Mouse (Mus musculus) brain, adult 2 months (tissue): ENCODE measurements around the gene Traf3ip2.

Source experiments
- DNase-seq: peaks from one replicate; pipeline ENCODE4 v3.0.0; 2011; ENCODE audit warnings: low read depth, low spot score

The Traf3ip2 gene

GRCm38 (mm10) chr10:39633379-39633778 is 20.6 kb downstream of the Traf3ip2 start:
- DNase-seq = no peak

DNA sequence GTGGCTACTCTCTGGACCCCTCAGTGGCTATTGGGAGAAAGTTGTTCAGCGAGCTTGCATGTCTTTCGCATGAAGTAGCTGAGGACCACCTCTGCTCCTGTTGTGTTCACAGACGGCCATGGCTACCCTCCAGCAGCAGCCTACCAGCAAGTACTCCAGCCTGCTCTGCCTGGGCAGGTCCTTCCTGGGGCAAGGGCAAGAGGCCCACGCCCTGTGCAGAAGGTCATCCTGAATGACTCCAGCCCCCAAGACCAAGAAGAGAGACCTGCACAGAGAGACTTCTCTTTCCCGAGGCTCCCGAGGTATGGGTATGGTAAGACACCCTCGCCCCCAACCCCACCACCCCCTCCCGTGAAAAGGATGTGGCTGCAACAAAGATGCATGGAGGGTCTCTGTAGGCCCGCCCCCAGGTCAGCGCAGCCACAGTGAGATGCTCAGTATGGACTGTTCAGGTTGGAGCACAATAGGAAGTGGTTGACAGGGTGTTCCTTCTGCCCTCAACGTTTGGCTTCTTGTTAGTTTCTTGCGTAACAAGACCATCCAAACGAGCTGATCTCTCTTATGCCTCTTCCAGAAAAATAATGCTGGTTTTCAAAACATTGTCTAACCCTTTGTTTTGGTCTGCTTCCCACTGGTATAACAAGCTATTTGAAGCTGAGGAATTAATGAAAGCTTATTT is 21.8 kb downstream of the Traf3ip2 start:
- DNase-seq = no peak

GRCm38 (mm10) chr10:39638862-39639261 is 26.1 kb downstream of the Traf3ip2 start:
- DNase-seq = no peak

DNA sequence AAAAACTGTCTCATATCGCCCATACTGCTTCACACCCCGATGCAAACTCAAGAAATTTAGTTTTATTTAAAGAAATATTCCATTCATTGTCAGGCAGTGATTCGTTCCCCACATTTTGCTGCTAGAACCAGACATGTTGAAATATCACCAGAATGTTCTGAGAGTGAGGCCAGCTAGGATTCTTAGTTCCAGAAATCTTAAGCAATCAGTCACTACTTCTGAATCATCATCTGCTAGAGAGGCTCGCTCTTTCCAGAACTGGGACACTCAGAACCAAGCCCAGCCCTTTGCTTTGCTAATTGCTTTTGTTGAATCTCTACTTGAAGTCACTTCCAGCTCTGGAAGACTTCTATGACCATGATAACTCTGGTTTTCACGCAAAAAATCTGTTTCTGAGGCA is 27.0 kb downstream of the Traf3ip2 start:
- peak; percentile 54 for DNase-seq

GRCm38 (mm10) chr10:39640817-39641226 is 28.1 kb downstream of the Traf3ip2 start:
- peak; percentile 32 for DNase-seq

DNA sequence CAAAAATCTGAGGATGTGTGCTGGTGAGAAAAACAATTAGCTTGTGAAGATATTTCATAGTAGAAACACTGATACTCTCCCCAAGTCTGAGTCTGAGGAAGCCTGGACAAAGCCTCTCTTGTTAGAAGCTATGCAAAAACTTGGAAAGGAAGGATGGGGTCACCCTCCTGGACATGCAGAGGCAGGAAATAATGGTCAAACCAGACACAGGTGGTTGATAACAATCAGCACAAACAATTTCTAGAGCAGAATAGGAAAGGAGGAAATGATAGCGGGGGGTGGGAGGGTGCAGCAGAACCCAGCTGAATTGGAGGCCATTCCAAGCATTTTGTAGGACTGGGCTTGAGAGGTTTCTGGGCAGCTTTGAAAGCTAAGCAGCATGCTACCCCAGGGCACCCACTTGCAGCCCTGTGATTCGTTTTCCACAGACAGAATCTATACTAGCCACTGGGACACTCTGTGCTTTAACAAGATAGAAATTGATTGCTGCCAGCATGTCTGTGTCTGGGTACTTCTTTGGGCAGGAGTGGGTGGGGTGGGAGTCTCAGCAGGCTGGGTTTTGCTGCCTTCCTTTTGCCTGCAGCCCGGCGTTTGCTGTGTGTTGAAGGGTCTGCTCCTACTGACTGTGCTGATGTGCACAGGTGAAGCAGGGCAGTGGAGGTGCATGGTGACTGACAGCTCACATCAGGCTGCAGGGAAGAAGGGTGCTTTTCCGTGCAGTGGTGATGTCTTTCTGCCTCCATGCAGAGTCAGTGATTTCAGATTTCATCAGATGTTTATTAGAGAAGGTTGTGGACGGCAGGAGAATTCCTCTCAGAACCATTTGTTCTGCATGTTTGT is 33.3 kb downstream of the Traf3ip2 start:
- peak; percentile 18 for DNase-seq

- peak; percentile 88 for DNase-seq
These were observed 33.9 kb downstream of the Traf3ip2 start for GRCm38 (mm10) chr10:39646629-39647019.

DNA sequence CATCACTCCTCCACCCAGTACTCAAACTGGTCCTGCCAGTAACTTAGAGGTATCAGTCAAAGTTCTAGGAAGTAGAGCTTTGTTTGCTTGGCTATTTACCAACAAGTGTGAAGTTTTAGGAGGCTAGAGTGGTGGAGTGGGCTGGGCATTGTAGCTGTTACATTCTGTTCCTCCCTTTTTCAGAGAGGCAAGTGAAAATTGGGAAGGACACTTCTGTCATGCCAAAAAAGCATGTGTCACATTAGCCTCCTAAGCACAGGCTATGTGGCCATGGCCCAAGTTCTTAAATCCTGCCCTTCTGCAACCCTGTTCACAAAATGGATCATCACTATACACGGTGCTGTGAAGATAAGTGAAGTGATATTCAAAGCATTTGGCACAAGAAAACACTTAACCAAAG is 34.4 kb downstream of the Traf3ip2 start:
- DNase-seq = peak; percentile 39

GRCm38 (mm10) chr10:39648278-39648677 is 35.5 kb downstream of the Traf3ip2 start:
- peak; percentile 96 for DNase-seq

DNA sequence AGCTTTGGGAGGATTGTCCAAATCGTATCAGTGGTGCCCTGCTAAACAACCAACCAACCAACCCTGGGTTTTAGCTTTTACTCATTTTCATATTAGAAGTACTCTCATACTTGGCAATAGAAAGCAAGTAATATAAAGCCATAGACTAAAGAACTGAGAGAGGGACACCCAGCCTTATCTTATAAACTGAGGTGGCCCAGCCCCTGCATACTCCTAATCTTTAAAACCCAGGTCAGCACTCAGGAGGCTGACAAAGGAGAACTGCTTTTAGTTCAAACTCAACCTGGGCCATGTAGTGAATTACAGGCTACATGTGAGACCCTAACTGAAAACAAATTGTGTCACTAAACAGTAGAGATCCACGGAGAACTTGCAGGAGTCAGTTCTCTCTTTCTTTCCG is 36.8 kb downstream of the Traf3ip2 start:
- DNase-seq = no peak

- DNase-seq = no peak
These were observed 37.6 kb downstream of the Traf3ip2 start for GRCm38 (mm10) chr10:39650316-39650715.

DNA sequence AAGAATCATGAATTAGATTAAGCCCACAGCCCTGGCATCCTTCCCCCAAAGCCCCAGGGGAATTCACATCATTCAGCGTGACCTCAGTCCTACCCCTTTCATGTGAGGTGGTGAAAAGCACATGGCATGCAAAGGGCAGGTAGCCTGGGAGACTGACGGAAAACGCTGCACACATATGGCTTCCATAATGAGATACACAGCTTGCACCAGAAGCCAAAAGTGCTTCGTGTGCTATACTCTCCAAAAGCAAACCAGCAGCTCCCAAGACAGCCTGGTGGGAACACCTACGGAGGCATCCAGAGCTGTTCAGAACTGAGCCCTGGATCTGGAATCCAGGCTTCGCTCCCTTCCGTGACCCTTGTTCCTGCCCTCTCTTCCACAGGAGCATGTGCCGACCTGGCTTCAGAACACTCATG is 41.3 kb downstream of the Traf3ip2 start:
- DNase-seq = no peak

GRCm38 (mm10) chr10:39658901-39659410 is 46.2 kb downstream of the Traf3ip2 start:
- no peak for DNase-seq

DNA sequence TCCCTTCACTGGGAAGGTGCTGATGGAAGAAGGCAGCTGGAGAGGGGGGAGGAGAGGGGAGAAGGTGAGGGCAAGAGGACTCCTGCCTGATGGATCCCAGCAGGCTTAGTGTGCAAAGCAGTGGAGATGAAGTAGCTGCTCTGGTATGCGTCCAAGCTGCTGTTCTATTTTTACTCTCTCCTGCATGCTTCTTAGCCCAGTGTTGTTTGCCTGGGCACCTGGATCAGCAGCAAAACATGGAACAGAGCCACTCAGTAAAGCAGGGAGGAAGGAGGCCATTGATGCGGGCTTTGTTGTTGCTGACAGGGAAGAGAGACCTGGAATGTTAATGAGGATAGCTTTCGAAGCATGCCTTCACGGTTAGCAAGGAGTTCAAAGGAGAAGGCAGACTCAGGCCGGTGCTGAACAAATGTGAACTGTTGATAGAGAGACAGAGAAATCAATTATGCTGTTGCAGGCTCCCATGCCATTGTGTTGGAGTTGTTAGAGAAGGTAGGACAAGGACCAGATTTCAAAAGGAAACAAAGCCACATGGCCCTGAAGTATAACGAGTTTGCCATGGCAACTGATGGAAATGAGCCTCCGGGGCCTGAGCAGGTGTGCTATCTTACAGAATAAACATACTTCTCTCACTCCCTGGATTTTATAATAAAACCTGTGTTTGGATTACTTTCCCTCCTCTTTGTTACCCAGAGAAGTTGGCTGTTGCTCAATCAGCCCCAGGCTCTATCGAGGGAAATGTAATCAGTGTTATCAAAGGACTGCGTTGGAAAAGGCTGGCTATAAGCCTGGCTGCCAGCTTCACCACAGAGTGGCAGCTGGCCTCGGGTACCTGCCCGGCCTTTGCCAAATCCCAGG is 46.9 kb downstream of the Traf3ip2 start:
- peak; percentile 84 for DNase-seq

DNA sequence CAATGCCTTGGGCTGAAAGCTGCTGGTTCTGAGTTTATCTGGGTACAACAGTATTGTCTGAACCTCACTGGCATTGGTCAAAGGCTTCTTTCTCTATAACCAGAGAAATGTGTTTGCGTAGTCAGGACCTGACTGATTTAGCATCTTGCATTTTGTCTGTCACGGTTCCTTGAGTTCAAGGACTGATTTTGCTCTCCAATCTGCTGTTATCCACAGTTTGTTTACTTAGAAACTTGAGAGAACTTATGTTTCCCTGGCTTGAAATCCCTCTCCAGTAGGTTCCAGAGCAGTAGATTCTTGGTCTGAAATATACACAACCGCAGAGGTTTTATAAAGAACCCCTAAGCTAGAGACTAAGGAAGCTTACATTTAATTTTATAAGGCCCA is 47.5 kb downstream of the Traf3ip2 start:
- no peak for DNase-seq

- DNase-seq = no peak
These were observed 48.0 kb downstream of the Traf3ip2 start for GRCm38 (mm10) chr10:39660698-39661097.

DNA sequence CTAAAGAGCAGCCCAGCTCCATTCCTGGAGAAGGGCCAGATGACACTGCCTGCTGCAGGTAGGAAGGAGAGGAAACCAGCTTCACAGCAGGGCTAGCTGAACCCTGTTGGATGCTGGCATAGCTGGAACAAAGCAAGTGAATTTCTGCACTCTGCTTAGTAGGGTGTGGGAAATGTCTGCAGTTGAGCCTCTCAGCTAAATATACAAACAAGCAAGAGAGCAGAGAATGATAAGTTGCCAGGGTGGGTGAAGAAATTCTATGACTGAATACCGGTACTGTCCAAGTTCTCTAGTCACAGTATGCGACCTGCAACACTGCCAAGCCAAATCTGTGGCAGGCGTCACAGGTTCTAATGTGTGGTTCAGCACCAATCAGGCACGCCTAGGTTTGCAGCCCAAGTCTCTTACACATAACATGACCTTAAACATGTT is 52.4 kb downstream of the Traf3ip2 start:
- peak; percentile 59 for DNase-seq

GRCm38 (mm10) chr10:39666027-39666426 is 53.3 kb downstream of the Traf3ip2 start:
- no peak for DNase-seq

- DNase-seq = no peak
These were observed 58.7 kb downstream of the Traf3ip2 start for GRCm38 (mm10) chr10:39671451-39671850.

DNA sequence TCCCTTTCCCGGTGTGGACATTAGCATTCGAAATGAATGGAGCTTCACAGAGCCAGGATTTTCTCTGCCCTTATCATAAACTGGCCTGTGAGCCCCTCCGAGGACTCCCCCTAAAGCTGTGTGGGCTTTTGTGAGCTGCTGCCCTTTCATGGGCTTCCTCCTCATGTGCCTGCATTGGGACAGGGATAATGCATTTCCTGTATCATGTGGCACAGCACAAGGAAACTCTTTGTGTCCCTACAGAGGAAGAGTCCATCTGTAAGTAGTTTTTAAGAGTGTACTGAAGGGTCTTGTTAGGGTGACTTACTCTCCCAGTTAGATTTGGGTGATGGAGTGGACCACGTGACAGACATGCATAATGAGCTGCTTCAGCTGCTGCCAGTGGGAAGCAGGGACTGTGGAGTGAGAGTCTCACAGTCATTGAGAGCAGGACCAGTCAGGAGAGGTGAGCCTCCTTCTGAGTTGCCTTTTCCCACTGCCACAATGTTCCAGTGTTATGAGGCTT is 59.9 kb downstream of the Traf3ip2 start:
- DNase-seq = peak; percentile 66

DNA sequence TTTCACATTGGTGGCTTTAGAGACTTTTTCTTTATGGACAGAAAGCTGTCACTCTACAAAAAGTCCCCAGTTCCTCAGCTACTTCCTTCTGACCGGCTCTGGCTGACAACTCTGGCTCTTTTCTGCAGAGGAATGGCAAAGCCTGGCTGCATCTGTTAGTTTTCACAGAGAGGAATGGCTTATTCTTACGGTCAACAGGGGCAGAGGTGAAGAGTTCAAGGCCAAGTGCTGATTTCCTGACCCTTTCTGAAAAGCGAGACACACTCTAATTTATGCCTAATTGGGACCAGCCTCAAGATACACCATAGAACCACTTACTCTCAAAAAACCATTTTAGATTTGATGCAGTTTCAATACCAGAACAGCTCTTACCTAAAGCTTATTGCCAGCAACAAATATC is 61.4 kb downstream of the Traf3ip2 start:
- no peak for DNase-seq

DNA sequence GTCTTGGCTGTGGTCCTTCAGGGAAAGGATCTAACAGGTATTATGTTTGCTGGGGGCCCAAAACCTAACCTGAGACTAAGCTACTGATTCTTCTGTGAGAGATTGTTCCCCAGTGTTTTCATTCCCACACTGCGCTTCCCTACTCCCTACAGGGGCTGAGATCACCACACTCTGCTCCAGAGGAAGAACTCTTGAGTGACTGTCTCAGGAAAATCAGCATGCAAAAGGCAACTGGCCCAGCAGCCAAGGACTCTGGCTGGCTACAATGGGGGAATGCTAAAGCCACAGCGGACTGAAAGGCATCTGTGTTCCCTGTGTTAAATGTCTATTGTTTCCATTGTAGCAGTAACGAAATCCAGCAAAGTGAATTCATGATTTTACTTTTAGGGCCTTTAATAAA is 62.0 kb downstream of the Traf3ip2 start:
- peak; percentile 71 for DNase-seq
